Mouse (Mus musculus) 416B (cell line): ENCODE measurements at regions not wholly inside any gene's neighbourhood (a gene's known extent, or its start where the extent isn't known, plus 50 kb on each side); places are given as distances from the start of the nearest gene placed in this dataset.

Experiments
- DNase-seq: peaks from one replicate; pipeline ENCODE4 v3.0.0; 2011; ENCODE audit warnings: low read depth

DNA sequence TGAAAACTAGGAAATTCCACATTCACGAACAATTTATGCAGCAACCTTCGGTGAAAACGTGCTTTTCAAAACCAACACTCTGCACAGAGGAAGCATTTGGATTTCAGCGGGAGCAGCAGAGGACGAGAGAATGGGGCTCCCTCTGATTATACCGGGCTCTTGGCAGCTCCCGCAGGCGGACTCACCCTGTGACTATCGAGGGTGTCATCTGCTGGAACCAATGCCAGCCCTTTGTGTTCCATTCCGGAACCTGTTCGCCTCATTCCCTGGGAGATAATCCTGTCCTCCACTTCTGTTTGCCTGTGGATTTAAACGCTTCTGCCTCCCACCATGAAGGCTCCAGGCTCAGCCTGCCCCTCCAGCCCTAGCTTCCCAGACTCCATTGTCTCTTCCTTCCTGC is 77.1 kb downstream of the Utp18 start:
- no peak for DNase-seq

DNA sequence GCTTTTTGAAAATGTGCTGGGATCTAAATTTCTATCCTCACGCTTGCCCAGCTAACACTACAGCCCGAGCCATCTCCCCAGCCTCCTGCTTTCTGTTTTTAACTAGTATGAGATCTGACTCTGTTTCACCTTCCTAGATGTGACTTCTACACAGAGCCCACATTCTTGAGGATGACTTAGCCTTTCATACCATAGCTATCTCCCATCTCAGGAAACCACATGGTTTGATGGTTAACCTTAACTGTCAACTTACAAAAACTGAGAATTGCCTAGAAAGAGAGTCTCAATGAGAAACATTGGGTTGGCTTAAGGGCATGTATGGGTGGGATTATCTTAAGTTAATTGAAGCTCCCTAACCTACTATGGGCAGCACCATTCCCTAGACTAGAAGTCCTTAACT is 78.4 kb downstream of the Utp18 start:
- DNase-seq: peak; percentile 65

DNA sequence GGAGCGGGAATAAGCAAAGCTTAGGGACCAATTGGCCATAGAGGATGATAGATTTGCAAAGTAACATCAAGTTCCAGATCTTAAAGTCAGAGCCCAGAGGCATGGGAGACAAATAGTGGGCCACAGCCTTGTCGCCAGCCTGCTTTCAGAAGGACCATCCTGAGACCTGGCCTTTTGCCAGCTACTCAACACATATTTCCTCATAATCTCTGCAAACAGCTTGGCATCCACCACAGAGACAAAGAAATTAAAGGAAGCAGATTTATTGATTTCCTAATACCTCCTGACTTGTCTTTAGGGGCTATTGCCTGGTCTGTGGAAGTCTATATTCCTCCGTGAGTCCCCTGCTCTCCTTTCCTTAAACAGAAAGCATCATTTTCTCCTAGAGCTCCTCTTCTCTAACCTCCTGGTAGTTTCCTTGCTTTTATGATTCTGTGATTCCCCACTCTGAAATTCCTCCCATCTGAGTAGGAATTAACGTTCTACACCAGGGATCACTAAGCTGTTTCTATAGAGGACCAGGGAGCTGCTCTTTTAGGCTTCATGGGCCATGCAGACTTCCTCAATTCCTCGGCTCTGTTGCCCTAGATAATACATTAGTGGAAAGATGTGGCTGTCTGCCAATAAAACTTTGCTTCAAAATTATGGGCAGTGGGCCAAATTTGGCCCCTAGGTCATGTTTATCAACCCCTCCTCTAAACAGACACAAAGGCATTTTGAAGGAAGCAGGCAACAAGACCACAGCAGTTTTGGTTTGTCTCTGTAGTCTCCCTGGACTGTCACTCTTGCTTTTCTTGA is 114.2 kb downstream of the Utp18 start:
- DNase-seq: peak; percentile 7

DNA sequence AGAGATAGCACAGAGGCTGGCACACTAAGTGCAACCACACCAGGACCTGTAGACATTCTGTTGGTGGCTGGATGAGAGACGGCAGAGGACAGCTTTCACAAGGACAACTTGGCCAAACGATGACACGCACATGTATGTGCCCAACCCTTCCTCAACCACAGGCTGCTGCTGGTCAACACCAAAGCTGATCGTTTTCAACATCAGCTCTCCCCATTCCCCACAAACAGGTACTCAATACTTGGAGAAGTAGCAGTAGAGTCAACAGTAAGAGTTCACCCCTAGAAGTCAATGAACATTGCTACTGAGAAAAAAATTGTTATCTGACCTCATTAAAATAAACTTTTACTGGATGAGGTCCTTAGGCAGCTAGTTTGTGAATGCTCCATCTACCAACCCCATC is 119.6 kb downstream of the Utp18 start:
- no peak for DNase-seq

DNA sequence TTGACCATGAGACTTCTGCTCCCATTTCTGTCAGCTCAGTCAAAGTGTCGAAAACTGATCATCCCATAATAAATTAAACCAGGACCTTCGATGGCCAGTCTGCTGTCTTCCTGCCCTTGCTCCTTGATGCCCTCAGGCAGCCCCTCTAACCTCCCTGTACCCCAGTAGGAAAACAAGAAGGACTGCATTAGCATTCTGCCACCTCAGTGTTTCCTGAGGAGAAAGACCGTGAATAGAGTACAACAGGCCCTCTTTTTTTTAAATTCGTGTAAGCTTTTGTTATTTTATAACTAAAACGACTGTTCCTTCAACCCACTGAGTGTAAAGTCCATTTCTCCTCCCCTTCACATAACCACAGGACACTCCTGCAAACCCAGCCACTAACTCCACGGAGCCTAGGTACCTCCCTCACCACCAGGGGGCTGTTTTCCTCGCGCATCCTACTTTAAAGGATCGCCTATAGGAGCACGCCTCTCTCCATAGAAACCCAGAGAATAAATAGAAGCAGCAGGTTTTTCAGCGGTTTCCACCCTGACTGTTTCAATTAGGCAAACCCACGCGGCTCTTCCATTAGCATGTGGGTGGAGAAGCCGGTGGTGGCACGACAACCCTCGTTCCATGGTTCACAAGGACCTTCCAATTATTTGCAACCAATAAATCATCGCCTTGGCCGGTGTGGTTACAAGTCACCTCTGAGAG is 122.6 kb downstream of the Utp18 start:
- peak; percentile 7 for DNase-seq

DNA sequence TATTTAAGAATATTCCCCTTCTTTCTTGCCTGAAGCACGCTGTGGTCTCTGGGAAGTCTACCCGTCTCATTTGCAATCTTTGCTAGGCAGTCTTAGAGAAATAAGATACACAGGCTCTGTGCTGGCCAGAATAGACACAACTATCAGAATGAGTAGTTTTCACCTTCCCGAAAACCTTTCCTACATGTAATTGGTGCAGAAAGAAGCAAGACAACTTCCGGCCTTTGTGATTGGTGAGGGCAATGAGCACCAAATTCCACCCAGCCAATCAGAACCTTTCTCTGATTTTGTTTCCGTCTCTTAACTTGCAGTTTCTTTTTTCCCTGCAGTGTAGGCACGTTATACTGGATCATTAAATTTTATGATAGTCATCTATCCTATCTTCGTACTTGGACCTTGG is 127.7 kb downstream of the Utp18 start:
- DNase-seq: no peak

- peak; percentile 12 for DNase-seq
Observed at GRCm38 (mm10) chr11:93736618-93737017, 148.9 kb downstream of the Utp18 start.

- no peak for DNase-seq
Observed at GRCm38 (mm10) chr11:93733568-93734185, 151.9 kb downstream of the Utp18 start.

DNA sequence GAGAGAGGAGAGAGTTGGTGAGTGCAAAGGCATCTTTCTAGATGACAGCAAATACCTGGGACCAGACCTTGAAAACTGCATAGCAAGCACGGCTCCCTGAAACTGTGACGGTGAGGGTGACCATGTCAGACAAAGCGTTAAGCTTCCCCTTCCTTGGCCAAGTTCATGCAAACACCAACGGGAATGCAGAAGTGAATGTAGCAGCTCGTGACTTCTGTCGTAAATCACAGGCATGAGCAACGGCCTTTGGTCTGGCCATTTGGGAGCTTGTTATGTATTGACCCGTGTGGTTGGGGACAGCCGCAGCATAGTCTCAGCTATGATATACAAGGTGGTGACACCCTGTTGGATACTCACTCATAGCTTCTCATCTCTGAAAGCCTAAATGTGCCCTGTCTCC is 156.4 kb downstream of the Utp18 start:
- DNase-seq: no peak

GRCm38 (mm10) chr11:93725242-93725641 is 160.3 kb downstream of the Utp18 start:
- no peak for DNase-seq

- DNase-seq: no peak
Observed at GRCm38 (mm10) chr11:93719141-93719540, 166.4 kb downstream of the Utp18 start.

GRCm38 (mm10) chr11:93709686-93710085 is 175.9 kb downstream of the Utp18 start:
- DNase-seq: no peak

DNA sequence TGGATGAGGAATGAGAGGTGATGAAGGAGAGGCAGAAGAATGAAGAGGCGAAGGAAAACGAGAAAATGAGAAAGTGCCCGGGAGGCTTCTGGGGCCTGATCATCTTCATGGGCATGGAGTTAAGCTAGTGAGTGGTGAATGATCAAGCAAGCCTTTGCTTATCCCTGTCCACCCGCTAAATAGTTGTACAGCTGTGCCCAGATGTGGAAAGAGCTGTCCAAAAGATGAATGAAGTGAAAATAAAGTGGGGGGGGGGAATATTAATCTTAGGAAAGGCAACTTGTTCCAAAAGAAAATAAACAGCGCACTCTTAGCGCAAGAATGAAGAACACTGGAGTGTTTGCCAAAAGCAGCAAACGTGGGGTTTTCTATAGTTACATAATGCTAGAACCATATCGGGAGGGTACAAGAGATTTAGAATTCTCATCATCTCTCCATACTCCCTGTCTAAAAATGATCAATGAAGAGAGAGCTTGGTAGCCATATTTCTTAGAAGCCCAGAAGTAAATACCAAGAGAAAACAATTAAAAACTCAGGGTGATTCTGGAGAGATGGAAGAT is 188.5 kb downstream of the Utp18 start:
- DNase-seq: no peak

DNA sequence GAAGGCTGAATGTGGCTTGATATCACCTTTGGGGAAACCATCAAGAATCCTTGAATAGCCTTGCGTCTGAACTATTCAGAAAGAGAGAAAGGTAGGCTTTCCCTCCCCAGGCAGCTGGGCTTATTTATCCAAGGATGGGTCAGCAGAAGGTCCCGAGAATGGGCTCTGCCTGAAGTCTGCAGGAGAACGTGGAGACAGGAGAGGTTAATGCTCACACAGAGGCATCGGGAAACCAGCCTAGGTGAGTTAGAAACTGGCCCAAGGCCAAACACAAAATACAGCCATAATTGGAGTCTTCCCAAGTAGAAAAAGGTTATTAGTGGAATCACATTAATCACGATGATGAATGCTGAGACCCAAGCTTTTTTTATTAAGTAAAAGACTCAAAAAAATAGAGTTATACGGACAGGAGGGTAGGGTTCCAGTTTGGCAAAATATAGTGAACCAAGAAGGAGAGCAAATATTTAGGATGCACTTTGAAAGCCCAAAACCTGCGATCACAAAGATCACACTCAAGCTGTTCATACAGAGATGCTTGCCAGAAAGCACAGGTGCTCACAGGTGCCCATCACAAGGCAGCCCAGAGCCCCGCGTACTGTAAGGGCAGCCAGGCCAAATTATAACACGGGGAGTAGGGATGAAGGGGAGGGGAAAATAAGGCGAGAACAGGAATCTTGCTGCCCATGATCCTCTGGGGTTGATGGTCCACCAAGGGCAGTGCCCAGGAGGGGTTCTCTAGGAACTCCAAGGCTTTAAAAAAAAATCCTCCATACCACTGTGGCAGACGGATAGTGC is 189.3 kb downstream of the Utp18 start:
- DNase-seq: no peak

- DNase-seq: no peak
Observed at GRCm38 (mm10) chr11:93683691-93684090, 201.9 kb downstream of the Utp18 start.

DNA sequence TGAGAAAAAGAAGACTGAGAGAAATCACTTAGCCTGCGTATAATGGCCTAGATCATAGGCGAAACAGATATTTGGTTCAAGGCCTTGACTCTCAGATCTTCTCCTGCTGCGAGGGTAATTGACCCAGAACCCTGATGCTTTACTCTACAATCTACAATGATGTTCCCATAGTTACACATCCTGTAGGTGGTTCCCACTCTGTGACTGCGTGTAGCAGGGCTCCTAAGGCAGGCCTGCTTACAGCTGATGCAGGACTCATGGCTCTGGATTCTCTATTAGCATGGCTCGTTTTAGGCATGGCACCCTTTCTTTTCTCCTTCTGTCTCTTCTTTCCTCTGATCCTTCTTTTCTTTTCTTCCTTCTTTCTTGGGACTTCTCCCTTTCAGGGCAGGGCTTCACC is 209.3 kb downstream of the Utp18 start:
- no peak for DNase-seq

- DNase-seq: no peak
Observed at GRCm38 (mm10) chr11:93672025-93672424, 213.5 kb downstream of the Utp18 start.

- DNase-seq: no peak
Observed at GRCm38 (mm10) chr11:93661657-93662056, 223.9 kb downstream of the Utp18 start.

DNA sequence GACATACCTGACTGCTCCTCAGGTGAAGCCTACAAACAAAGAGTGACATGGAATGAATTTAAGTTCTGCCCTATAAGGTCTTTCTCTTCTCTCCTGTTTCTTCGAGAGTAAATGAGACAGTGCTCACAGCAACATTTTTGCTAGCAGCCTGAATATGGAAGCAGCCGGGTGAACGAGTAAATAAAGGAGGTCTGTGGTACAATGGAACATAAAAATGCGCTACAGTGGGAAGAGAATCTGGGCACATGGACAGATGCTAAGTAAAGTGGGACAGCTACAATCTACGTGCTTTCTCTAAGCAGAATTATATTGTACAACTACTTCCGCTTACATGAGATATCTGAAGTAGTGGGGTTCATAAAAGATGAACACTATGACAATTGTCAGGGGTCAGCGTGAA is 225.2 kb downstream of the Utp18 start:
- no peak for DNase-seq

DNA sequence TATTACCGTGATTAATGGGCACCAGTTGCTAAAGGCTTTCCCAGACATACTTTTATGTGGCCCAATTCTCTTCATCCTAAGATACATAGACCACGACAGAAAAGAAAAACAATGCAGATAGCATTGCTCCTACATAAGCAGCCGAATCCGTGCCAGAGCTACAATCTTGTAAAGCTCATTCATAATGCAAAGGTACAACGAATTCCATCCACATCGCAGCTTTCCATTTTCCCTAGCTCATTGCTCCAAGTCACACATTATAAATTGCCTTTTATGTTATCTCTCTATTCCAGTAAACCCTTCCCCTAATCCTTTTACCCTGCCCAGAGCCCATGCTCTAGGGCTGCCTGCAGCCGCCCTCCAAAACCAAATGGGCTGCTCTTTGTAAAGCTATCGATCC is 226.8 kb downstream of the Utp18 start:
- DNase-seq: no peak

- DNase-seq: no peak
Observed at GRCm38 (mm10) chr11:93655602-93656239, 229.8 kb downstream of the Utp18 start.

DNA sequence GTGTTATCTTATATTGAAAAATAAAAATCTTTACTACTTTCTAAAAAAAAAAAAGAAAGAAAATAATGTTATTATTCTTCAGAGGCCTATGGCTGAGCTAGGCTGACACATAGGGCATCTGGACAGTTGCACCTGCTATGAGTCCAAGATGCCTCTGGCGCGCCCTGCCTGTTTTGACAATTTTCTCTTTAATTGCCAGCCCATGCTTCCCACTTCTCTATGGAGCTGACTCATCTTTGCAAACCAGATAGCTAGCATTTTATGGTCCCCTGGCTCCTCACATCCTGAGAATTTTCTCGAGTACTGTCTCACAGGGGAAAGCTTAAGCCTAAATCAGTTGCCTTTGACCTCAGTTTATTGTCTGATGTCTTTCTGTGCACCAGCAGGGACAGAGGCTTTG is 232.2 kb downstream of the Utp18 start:
- DNase-seq: no peak
